Mouse (Mus musculus): ENCODE results near the gene Rnf144a.
"Not testable (repeated sequence)": the region's sequence is repeated elsewhere in the genome, so short reads cannot be mapped to it uniquely, and the experiment has no call there.

Rnf144a gene

DNA sequence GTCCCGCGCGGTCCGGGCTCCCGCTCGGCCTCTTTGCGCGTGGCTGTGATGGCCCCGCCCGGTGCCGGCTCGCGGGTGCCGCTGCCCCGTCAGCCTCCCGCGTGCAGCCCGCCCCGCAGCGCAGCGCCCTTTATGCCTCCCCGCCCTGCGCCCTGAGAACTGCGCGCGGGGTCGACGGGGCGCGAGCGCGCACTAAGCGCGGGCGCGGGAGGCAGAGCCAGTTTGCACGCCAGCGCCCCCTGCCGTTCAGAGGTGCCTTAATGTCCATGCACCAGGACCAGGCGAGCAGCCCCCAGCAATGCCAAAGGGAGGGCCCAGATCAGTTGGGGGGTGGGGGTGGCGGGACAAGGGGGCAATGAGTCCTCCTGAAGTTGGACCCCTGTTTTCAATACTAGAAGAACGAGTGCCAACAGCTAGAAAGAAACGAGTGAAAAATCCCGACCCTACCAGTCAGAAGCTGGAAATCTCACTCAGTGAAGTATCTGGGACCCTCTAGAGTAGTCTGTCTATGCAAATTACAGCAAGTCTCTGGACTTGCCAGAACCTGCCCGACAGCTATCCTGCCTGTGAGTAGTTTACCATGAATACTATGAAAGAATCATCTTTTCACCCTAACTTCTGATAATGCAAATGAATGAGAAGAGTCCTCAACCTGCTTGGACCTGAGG is at the start of gene Rnf144a:
Gene Rnf144a, minus strand, starts transcription at position 151 of the 668 bp plus-strand sequence.
- DNase-seq (ENCODE audit: extremely low spot score) = peak; percentile 90

DNA sequence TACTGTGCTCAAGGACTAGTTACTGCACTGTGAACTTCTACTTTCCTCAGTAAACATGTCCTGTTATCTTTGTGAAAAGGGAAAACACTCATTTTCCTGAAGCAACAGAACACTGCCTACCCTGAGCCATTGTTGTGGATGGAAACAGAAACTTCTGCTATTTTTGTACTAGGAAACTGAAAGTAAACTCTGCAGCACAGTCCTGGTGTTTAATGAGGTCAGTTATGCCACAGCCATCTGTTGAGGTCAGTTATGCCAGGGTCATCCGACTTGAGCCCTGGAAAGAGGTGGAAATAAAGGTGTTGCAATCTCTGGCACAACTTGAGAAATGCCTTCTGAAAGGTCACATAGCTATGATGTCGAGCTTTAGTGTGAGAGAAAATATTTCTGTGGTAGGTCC is 45.0 kb upstream of the Rnf144a start:
- no peak for DNase-seq (ENCODE audit: extremely low spot score)

DNA sequence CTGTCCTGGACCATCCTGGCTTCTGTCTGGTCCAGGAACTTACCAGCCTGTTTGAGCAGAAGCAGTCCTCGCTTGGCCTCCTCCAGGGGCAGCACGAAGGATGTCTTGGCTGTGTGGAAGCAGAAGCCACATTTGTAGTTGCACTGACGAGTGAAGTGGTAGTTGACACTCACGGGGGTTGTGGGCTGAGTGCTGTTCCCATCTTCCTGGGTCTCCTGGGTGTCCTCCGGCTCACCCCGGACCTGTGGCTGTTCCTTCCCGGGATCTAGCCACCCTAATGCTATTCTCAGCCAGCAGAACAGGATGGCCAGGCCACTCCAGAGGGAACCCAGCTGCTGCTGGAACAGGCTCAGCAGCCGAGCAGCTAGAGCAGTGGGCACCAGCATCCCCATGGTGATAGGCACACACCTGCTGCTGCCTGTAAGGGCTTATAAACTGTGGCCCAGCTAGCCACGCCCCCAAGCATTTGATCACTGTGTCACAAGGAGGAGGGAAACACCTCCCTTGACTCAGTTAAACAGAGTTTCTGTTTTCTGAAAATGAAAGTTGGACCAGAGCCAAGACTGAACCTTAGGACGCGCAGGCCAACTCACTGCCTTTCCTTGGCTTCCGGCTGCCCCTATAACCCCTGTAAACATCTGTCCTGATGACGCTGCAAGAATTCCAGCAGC is 41.1 kb upstream of the Rnf144a start, which contains the start of gene Rsad2:
Gene Rsad2, minus strand, starts transcription at position 425 of the 671 bp plus-strand sequence.
- DNase-seq (ENCODE audit: extremely low spot score) = no peak

DNA sequence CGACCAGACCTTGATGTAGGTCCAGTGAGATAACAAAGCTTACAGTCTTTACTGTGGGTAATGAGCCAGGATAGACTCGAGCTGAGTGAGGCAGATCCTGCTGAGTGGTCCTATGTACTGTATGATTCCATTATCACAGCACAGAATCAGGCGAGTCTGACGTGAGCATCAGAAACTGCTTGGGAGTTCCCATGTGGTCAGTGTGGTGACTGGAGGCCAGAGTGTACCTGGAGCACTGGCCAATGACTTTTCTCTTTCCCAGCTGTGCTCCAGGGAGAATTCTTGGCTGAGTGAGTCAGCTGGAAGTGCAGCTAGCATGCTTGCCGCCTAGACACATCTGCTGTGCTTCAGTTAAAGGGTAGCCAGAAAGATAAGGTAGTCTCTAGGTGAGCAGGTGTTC is 39.6 kb upstream of the Rnf144a start:
- DNase-seq (ENCODE audit: extremely low spot score) = no peak

DNA sequence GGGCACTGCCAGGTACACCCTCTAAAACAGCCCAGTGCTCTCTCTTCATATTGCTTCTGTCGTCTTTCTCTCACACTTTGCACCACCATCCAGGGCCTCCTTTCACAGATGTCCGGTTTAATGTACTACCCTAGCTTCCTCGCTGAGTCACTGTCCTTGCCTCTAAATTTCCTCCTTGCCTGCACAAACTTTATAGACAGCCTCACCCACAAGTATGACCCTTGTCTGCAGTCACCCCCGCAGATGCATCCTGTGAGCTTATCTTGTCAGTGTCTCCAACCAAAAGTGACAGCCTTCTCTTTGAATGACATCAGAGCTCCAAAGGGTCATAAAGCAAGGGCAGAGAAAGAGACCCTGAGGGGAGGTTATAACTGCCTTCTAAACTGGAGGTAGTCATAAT is 37.9 kb upstream of the Rnf144a start:
- no peak for DNase-seq (ENCODE audit: extremely low spot score)

DNA sequence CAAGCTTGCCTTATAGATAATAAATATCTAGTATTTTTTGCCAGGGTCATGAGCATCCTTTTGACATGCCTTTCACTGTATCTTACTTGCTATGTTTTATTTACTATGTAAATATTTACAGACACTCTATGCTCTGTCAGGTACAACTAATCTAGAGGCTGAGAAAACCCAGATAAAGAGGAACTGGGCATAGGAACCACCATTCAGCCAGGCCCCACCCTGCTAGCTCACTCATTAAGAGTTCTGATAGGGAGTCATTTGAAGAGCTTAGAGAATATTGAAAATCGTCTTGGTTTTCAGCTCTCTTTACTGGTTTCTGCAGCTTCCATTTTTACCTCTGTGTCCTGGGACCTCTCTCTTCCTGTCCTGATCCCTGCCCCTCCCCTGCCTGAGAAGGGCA is 36.1 kb upstream of the Rnf144a start:
- no peak for DNase-seq (ENCODE audit: extremely low spot score)

DNA sequence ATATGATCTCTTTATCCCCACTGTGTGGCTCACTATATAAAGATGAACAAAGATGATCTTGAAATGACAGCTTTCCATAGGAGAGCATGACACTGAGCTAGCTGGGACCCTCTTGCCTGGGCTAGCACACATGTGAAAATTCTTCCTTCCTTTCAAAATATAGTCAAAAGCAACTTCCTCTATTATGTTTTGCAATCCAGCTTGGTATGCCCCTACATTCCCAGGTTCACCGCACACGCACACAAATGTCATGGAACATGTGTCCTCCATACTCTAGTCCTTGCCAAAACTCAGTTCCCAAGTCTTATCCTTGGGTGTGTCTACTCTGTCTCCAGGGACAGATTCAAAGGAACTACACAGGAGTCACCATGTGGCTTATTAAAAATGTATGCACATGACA is 34.4 kb upstream of the Rnf144a start:
- DNase-seq (ENCODE audit: extremely low spot score) = no peak

DNA sequence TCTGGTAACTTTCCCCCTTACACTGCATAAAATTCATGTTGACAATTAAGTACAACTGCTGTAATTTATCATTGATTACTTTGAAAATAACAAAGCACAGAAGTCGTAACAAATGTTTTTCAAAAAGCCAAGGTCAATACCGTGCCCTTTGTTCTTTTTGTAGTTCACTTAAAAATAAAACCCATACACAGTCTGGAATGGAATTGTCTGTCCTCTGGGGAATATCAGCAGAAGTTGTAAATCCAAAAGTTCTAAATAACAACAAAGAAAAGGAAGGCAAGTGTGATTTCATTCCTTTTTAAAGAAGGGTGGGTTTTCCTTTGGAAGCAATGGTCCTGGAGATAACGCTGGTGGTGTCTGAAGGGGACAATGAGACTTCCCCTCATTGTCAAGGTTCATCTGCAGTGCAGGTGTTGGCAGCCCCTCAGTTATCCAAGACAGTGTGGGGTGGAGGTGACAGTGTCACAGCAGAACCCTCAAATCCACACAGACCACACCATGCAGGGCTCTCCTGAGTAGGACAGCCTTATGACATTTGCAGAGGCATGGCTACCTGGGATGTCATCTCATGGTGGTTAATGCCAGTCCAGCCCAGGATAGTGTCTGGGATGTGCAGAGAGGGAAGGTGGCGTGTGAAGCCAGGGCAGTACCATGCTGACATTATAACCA is 31.5 kb upstream of the Rnf144a start:
- DNase-seq (ENCODE audit: extremely low spot score) = no peak

DNA sequence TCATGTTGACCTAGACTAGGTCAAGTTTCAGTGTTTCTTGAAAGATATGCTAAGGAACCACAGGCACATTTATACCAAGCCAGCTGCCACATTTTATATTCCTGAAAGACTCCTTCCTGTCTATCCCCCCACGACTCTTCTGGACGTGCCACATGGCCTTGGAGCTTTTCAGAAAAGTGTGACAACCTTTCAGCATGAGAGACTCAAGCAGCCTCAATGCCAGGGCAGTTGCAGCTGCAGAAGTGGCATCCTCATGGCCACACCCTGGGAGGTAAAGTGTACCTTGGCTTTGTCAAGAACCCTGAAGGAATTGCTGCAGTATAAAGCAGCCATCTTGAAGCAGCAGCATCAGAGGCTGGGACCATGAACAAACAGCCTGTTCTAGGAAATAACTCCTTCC is 29.5 kb upstream of the Rnf144a start:
- no peak for DNase-seq (ENCODE audit: extremely low spot score)

DNA sequence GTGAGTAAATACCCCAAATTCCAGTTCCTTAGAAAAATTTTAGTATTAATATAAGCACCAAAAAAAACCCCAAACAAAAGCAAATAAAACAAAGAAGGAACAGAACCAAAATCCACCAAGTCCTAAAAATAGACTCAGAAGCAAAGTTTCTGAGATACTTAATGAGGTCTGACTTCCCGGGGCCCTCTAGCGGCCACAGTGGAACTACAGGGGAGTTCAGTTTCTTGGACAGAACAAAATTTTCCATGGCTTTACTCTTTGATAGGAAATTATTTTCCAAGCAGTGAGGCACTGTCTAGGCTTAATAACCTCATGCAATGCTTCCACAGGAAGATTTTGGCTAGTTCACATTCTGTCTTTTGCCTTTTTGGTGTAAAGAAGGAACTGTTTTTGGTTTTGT is 29.0 kb upstream of the Rnf144a start:
- DNase-seq (ENCODE audit: extremely low spot score) = peak; percentile 43

DNA sequence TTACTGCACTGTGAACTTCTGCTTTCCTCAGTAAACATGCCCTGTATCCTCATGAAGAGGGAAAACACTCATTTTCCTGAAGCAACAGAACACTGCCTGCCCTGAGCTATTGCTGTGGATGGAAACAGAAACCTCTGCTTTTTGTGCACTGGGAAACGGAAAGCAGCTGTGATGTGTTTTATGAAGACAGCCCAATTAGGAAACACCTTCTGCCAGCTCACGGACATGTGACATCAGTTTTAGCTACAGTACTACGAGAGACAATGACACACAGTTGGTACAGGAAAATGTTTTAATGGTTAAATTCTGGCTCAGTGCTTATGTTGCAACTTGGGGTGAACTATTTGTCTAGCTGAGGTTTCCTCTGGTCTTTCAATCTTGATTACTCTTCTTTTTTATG is 24.3 kb upstream of the Rnf144a start:
- no peak for DNase-seq (ENCODE audit: extremely low spot score)

DNA sequence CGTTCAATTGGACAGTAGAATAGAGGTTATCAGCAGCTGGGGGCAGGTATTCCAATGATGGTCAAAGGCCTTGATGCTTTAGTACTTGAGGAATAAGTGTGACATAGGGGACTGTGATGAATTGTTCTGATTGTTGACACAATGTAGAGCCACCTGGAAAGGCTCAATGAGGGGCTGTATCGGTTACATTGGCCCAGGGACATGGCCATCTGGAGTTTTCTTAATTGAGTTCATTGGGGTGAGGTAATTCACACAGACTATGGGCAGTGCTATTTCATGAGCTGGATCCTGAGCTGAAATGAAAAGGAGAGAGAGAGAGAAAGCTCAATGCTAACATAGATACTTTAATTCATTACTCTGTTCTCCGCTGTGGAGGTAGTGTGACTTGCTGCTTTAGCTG is 22.9 kb upstream of the Rnf144a start:
- DNase-seq (ENCODE audit: extremely low spot score) = no peak

DNA sequence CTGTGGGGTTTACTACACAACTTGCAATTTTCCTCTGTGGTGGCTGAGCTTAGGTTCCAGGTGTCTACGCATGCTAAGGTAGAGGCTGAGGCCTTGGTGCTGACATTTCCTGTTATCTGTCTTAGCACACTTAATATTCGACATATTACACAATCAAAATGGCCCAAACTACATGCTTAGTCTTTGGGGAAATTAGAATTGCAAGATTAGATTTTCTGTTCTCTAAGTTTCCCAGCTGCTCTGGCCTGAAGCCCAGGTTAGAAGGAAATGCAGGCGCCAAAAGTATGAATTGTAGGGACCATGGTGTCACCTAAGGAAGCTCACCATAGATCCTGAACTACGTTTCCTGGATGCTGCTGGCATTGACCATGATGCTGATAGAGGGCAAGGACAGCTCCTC is 21.3 kb upstream of the Rnf144a start:
- DNase-seq (ENCODE audit: extremely low spot score) = no peak

DNA sequence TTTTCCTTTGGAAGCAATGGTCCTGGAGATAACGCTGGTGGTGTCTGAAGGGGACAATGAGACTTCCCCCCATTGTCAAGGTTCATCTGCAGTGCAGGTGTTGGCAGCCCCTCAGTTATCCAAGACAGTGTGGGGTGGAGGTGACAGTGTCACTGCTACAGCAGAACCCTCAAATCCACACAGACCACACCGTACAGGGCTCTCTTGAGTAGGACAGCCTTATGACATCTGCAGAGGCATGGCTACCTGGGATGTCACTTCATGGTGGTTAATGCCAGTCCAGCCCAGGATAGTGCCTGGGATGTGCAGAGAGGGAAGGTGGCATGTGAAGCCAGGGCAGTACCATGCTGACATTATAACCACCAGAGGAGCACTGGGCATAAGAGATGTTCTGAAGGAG is 13.7 kb upstream of the Rnf144a start:
- not testable (repeated sequence) for DNase-seq (ENCODE audit: extremely low spot score)

DNA sequence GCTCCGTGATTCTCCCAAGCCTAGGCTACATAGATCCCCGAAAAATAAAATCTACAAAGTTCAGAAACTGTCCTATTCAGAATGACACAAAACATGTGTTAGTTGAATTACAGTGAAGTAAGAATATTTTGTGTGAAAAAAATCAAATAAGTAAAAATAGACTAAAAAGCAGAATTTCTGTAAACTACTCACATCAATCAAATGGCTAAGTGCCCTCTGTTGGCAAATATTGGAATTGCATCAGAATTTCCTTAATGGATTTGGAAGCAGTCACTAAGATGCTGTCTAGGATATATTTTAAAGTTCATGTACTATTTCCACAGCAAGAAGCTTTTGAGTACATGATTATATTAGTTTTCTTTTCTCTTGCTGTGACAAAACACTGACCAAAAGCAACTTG is 9.8 kb upstream of the Rnf144a start:
- DNase-seq (ENCODE audit: extremely low spot score) = peak; percentile 23

DNA sequence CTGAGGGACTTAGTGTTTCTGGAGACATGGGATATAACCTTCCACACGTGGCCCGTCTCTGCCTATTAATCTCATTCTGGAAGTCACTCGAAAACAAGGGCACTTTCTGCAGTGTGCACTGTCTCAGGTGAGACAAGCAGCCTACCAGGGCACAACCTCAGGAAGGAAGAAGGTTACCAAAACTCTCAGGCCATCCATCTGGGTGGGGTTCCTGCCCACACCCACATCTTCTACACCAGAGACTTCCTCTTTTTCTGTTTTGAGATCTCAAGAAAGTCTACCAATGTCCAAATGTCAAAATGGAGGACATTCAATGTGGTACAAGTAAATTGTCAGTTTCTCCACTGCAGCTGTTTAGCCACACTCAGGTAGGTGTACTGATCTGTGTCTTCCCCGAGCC is 3.3 kb upstream of the Rnf144a start:
- DNase-seq (ENCODE audit: extremely low spot score) = no peak

DNA sequence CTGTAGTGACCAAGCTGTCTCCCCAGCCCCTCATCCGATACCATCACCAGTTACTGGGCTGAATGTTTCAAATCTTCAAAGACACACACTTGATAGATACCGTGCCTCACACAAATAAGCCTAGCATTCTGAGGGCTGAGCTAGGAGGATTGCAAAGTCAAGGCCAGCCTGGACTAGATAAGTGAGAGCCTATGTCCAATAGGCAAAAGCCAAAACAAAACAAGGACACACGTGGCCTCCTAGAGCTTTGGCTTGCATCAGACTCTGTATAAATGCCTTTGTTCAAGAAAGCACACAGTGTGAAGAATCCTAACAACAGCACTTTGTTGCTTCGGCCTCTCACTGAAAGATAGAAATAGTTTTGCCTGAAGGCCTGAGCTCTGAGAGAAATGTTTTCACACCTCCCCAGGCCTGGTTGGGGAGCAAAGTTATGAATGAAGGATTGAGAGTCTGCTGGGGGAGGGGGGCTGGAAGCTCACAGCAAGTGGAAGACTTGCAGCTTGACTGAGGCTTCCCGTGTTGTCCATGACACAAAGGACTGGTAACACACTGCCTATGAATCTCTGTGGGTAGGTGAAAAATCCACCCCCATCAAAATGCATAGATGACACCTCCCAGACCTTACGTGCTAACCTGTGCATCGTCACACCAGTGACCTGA is 1.7 kb upstream of the Rnf144a start:
- no peak for DNase-seq (ENCODE audit: extremely low spot score)

DNA sequence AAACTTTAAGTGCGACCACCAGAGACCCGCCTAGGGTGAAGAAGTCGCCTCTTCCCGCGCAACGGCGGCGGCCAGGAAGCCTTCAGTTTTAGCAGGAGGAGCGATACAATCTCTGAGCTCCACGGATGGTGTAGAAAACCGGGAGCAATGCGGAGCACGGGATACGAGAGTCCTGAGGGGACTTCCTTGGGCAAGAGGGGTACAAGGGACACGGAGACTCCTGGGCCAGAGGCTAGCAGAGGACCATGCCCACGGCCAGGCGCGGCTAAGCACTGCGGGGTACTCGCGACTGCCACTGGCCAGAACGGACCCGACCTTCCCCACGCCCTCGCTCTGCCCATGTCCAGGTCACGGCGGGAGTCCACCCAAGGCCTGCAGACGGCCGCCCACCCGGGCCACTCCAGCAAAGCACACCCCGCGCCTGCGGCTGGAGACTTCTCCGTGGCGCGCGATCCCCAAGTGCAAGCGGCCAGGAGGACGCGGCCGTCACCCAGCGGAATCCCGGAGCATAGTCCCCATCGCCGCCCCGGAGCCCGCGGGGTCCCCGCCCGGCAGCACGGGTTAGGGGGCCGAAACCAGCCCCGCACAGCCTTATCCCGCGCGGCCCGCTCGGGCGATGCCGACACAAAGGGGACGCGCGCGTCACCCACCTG is 477 bp downstream of the Rnf144a start:
- DNase-seq (ENCODE audit: extremely low spot score) = peak; percentile 65

DNA sequence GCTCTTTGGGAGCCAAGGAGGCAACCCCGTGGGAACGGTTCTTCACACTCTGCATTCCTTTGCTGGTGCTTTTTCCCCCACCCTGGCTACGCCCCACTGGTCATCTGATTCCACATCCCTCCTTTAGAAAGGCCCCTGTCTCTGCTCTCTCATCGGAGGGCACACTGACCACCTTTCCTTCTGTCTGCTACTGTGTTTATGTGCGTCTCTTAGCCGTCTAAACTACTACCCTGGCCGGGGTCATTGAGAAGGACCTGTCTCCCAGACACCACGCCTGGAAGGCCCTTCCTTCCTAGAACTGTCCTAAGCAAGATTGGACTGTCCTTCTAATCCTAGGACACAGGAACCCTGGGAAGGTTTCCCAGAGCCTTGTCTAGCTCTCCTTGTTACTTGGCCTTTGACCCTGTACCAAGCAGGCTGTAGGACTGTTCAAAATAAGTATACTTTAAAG is 1.1 kb downstream of the Rnf144a start:
- peak; percentile 65 for DNase-seq (ENCODE audit: extremely low spot score)

DNA sequence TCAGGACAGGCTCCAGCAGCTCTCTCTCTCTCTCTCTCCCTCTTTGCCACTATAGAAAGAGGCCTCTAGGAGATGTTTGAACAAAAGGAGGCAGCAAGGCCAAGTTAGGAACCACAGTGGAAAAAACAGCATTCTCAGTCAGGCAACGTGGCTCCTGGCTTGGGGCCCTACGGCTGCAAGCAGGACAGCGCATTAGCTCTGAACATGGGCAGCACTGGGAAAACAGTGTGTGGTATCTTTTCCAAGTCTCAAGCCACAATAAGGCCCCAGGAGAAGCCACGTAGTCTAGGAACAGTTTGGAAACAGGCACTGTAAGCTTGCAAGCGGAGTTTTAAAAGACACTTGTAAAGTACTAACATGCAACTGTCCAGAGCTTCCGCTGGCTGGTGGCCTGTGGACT is 2.3 kb downstream of the Rnf144a start:
- no peak for DNase-seq (ENCODE audit: extremely low spot score)

DNA sequence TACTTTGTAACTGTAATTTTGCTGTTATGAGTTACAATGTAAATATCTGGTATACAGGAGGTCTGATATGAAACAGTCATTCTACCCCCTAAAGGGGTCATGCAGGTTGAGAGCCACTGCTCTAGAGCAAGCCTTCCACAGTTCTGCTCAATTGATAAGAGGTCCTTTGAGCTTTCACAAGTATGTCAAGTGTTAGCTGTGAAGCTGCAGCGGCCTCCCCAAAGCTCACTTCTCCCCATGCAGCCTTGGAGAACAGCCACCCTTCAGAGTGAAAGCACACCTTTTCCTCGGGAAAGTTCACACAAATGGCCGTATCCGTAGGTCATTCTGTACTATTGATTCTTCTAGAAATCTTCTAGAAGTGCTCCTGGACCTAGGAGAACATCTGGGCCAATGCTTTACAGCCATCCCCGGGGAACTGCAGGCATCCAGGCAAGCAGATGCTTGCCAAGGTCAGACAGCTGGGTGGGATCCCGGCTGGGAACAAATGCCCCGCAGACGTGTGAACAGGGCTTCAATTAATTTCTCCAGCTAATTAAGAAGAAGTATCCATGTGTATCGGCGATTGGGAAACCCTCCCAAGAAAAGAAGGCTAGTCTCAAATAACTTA is 3.1 kb downstream of the Rnf144a start:
- DNase-seq (ENCODE audit: extremely low spot score) = no peak

DNA sequence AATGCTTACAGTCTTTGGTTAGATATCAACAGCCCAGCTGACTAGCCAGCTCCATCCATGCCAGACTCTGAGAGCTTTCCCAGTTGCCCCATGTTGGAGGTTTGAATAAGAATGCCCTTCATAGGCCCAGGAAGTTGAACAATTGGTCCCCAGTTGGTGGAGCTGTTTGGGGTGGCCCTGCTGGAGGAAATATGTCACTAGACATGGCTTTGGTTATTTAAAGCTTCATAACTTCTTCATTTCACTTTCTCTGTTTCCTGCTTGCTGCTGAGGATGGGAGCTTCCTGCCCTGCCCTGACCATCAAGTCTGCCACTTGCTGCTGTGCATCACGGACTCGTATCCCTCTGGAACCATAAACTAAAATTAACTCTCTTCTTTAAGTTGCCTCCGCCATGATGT is 4.6 kb downstream of the Rnf144a start:
- no peak for DNase-seq (ENCODE audit: extremely low spot score)
